Mouse (Mus musculus) spleen, adult 2 months (tissue): ENCODE measurements around the gene Eif4g3. TPM values are rescaled to one million over a fixed set of nuclear protein-coding genes. Genes with fewer than 3 reads are reported as not detected.

Experiments used
- DNase-seq, 2 experiments: peaks; one replicate each; pipeline versions ENCODE4 v3.0.0 to v3.0.0-alpha.2; 2012 to 2021; ENCODE audit warnings: low spot score in 2 of 2, low read depth in 1 of 2
- H3K27ac ChIP-seq: fragments of 200-500 bp; 2 replicates; pipeline ENCODE4 v1.5.1; 2012; ENCODE audit warnings: low read length, inconsistent platforms; ENCODE audit not compliant: insufficient read depth
- H3K27me3 ChIP-seq: fragments of 200-500 bp; 2 replicates; pipeline ENCODE4 v1.6.1; 2012; ENCODE audit warnings: mild to moderate bottlenecking, moderate library complexity, low read length, inconsistent platforms; ENCODE audit not compliant: control insufficient read depth, insufficient read depth
- H3K36me3 ChIP-seq: fragments of 200-500 bp; 2 replicates; pipeline ENCODE4 v1.6.1; 2012; ENCODE audit warnings: mild to moderate bottlenecking, low read length, inconsistent platforms; ENCODE audit not compliant: control insufficient read depth, insufficient read depth
- H3K4me1 ChIP-seq: fragments of 200-500 bp; 2 replicates; pipeline ENCODE4 v1.6.1; 2011; ENCODE audit warnings: inconsistent platforms; ENCODE audit not compliant: control insufficient read depth, insufficient read depth, insufficient read length
- H3K4me3 ChIP-seq: fragments of 200-500 bp; 2 replicates; pipeline ENCODE4 v1.5.1; 2011; ENCODE audit warnings: mild to moderate bottlenecking, inconsistent platforms; ENCODE audit not compliant: insufficient read depth, insufficient read length; ENCODE audit errors: extremely low read depth
- CTCF ChIP-seq: fragments of 200-500 bp; IDR thresholded peaks from 2 replicates; pipeline ENCODE4 v1.5.1; 2011; ENCODE audit warnings: mild to moderate bottlenecking, inconsistent platforms; ENCODE audit not compliant: insufficient read depth, insufficient read length, insufficient replicate concordance; ENCODE audit errors: extremely low read depth
- POLR2A ChIP-seq: fragments of 200-500 bp; IDR thresholded peaks from 2 replicates; pipeline ENCODE4 v1.6.1; 2011; ENCODE audit warnings: low read depth, low read length, inconsistent platforms
- WGBS: fragments of 180-500 bp; shearing (Covaris S2); methylation state at CpG from one replicate; pipeline ENCODE4 v1.1.7; 2018; 5-methylcytosine and 5-hydroxymethylcytosine counted together
- polyA plus RNA-seq: library from polyadenylated mRNA; depleted of rRNA; stranded (reverse); fragments of >200 nt; gene quantifications from 2 replicates; pipeline ENCODE4 v1.2.3, GENCODE M21; 2012

The Eif4g3 gene
- polyA plus RNA-seq, 1 experiment: 48.9 TPM

DNA sequence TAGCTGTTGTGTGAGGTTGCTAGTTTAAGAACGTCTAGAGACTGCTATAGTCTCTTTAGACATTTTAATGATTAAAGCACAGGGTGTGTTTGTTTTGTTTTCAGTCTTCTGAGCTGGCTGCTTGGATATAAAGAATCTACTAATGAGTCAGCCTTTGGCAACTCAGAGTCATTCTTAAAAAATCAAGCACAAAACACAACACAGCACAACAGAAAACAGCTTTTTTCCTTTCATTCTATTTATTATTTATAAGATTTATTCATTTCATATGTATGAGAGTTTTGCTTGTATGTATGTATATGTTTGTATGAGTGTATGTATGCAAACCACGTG is 49.4 kb downstream of the Eif4g3 start:
- Histone ChIP-seq H3K27me3 (no peaks in the 10 kb centered on the region), H3K4me3 (no peak overlapping the region), H3K4me1 (no peaks in the 10 kb centered on the region), H3K36me3 (peaks cover 12% of the 10 kb centered on the region), H3K27ac (no peak overlapping the region)
- no peak for DNase-seq
- 76% methylated on average over 2 of the region's 2 CpGs for WGBS
- TF ChIP-seq POLR2A (no peak), CTCF (no peak)

DNA sequence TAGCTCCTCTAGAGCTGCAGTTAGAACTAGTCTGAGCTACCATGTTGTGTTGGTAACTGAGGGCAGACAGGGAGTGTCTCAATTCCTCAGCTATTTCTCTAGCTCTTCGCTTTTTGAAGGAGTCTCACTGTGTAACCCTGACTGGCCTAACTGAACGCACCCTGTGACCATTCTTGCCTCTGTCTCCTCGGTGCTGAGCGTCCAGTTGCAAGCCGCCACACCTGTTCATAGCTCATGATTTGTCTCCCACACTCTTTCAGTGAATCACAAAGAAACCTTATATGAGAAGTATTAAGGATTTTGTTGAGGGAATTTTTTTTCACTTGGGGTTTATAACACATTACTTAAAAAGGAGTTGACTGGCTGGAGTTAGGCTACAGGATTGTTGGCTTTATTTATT is 49.8 kb downstream of the Eif4g3 start:
- H3K4me3 ChIP-seq: no peak overlapping the region
- H3K36me3 ChIP-seq: peaks cover 12% of the 10 kb centered on the region
- TF ChIP-seq CTCF (no peak), POLR2A (no peak)
- no peak overlapping the region for H3K27ac ChIP-seq
- no peak for DNase-seq
- 88% methylated on average over 5 of the region's 5 CpGs for WGBS
- H3K4me1 ChIP-seq: no peaks in the 10 kb centered on the region
- no peaks in the 10 kb centered on the region for H3K27me3 ChIP-seq

DNA sequence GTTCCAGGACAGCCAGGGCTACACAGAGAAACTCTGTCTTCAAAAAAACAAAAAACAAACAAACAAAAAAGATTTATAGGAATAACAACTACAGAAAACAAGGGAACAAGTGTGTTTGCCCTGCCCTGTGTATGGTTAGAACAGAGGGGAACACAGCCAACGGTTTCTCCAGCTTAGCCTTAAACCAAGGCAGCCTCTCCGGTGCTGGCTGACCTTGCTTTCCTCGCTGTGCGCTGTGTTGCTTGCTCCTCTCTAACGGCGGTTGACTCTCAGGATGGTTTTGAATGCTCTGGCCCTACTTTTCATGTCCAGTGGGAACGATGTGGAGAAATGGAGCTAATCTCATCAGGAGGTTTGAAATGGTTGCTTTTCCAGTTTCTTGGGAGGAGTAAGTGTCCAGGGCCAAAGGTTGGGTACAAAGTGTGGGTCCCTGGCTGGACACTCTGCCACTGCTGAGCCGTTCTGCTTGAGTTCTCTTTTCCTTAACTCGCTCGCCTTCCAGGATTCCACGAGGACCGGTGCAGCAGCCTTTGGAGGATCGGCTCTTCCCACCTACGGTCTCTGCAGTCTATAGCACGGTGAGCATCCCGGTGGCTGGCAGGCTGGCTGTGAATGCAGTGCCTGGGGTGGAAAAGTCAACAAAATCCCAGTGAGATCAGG is 52.1 kb downstream of the Eif4g3 start:
- DNase-seq: no peak
- H3K36me3 ChIP-seq: peaks cover 10% of the 10 kb centered on the region
- no peaks in the 10 kb centered on the region for H3K4me1 ChIP-seq
- TF ChIP-seq POLR2A (no peak), CTCF (no peak)
- WGBS: 98% methylated on average over 16 of the region's 16 CpGs
- H3K4me3 ChIP-seq: no peak overlapping the region
- H3K27me3 ChIP-seq: no peaks in the 10 kb centered on the region
- no peak overlapping the region for H3K27ac ChIP-seq

DNA sequence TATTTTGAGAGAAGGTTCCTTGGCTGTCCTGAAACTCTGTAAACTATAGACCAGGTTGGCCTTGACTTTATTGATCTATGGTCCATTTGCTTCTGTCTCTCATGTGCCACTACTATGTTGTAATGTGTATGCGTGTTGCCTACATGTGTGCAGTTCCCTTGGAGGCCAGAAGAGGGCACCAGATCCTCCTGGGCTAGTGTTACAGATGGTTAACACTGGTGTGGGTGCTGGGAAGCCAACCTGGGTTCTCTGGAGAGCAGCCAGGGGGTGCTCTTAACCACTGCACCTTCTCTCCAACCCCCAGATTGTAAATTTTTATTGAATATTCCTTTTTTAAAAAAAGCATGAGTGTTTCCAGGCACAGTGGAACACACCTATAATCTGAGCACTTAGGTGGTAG is 53.0 kb downstream of the Eif4g3 start:
- WGBS: 98% methylated on average over 1 of the region's 1 CpGs
- no peaks in the 10 kb centered on the region for H3K27me3 ChIP-seq
- no peak overlapping the region for H3K27ac ChIP-seq
- TF ChIP-seq CTCF (peak; percentile 4; the same call in 1 of the 2 replicates), POLR2A (no peak)
- no peak for DNase-seq
- no peaks in the 10 kb centered on the region for H3K4me1 ChIP-seq
- H3K36me3 ChIP-seq: peaks cover 11% of the 10 kb centered on the region
- H3K4me3 ChIP-seq: no peak overlapping the region

DNA sequence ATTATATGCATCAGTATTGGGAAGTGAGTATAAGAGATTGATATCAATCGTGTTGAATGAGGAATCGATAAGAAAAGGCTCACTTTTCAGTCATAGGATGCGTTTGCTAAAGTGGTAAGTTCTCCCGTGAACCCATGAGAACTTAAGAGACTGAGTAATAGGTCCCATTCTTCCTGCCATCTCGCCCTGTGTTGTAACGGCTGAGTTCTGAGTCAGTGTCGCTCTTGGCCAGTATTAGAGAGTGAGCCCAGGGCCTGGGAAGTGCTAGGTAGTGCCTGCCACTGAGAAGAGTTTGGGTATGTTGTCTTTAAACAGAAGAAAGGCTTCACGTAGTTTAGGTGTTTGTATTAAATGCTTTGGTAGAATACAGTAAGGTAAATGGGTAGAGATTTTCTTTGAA is 53.5 kb downstream of the Eif4g3 start:
- Histone ChIP-seq H3K36me3 (peaks cover 11% of the 10 kb centered on the region), H3K27ac (no peak overlapping the region), H3K27me3 (no peaks in the 10 kb centered on the region), H3K4me1 (no peaks in the 10 kb centered on the region), H3K4me3 (no peak overlapping the region)
- DNase-seq: no peak
- 96% methylated on average over 8 of the region's 8 CpGs for WGBS
- no peak for TF ChIP-seq POLR2A
- TF ChIP-seq CTCF: no peak

DNA sequence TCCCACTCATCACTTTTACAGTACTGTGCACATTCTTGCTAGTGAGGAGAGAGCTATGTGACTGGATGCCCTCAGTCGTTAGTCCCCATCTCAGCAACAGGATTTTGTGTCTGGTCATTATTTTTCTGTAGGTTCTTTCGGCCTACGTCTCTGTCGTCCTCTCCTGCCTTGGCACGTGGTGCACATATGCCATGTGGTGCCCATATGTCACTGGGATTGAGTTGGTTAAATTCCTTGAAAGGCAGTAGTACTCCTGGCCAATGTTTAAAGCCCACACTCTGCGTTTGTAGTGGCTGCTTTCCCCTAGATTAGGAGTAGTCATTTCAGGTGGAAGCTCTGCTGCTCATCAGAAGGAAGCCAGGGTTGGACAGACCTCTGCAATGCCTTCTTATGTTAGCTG is 56.7 kb downstream of the Eif4g3 start:
- TF ChIP-seq POLR2A (no peak), CTCF (no peak)
- no peaks in the 10 kb centered on the region for H3K27me3 ChIP-seq
- DNase-seq: no peak
- H3K36me3 ChIP-seq: peaks cover 13% of the 10 kb centered on the region
- H3K4me1 ChIP-seq: no peaks in the 10 kb centered on the region
- WGBS: 93% methylated on average over 6 of the region's 6 CpGs
- no peak overlapping the region for H3K4me3 ChIP-seq
- H3K27ac ChIP-seq: no peak overlapping the region

DNA sequence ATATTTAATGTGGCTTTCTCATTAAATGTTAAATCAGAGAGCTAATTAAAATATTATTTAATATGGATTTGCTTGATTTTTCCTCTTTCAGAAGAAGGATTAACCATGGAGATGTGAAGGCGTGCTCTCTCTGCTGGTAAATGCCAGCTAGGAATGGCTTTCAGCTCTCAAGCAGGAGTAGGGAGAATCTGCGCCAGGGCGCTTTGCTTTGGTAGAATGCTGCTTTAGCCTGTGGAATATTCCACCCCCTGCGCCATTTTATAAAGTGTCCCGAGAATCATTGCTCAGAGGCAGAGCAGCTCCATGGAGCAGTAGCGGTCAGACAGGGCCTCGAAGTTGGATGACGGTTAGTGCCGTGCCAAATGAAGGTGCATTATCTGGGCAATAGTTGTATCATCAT is 58.7 kb downstream of the Eif4g3 start:
- no peak for TF ChIP-seq CTCF
- TF ChIP-seq POLR2A: no peak
- H3K27ac ChIP-seq: no peak overlapping the region
- no peaks in the 10 kb centered on the region for H3K27me3 ChIP-seq
- 94% methylated on average over 9 of the region's 9 CpGs for WGBS
- no peak for DNase-seq
- peaks cover 11% of the 10 kb centered on the region; the same call in 1 of the 2 replicates for H3K36me3 ChIP-seq
- H3K4me3 ChIP-seq: no peak overlapping the region
- H3K4me1 ChIP-seq: no peaks in the 10 kb centered on the region
